Mouse (Mus musculus): ENCODE data around the gene Zfp777. TPM values are rescaled to one million over a fixed set of nuclear protein-coding genes. Genes with fewer than 3 reads are reported as not detected.

Zfp777 gene
- polyA plus RNA-seq, 1 experiment from 2014 or later, result 11.7 TPM

DNA sequence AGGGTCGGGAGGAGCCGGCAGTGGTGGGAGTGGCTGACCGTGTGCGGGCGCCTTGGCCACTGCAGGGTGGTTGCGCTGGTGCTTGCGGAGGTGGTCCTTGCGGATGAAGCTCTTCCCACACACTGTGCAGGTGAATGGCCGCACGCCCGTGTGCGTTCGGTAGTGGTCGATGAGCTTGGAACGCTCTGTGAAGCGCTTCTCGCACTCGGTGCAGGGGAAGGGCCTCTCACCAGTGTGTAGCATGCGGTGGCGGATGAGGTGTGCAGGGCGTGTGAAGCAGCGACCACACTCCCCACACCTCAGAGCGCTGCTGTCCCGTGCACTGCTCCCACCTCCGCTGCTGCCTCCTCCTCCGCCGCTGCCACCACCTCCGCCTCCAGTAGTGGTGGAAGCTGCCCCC lies 15.2 kb upstream of the Zfp777 start:
- peaks cover 74% of the 10 kb centered on the region for H3K36me3 ChIP-seq
- H3K27me3 ChIP-seq, result no peaks in the 10 kb centered on the region
- no peaks in the 10 kb centered on the region for H3K9me3 ChIP-seq
- H3K9ac ChIP-seq, result no peak overlapping the region
- 0 out of 2 replicates have a peak, but pooled peaks have one; percentile 36 for ATAC-seq (ENCODE audit: low read depth)
- 94% methylated on average over 28 of the region's 28 CpGs for WGBS
- no peak overlapping the region for H3K4me2 ChIP-seq
- no peaks in the 10 kb centered on the region for H3K4me1 ChIP-seq (replicated peaks)
- H3K27ac ChIP-seq (replicated peaks), result no peak overlapping the region
- no peak overlapping the region for H3K4me3 ChIP-seq

DNA sequence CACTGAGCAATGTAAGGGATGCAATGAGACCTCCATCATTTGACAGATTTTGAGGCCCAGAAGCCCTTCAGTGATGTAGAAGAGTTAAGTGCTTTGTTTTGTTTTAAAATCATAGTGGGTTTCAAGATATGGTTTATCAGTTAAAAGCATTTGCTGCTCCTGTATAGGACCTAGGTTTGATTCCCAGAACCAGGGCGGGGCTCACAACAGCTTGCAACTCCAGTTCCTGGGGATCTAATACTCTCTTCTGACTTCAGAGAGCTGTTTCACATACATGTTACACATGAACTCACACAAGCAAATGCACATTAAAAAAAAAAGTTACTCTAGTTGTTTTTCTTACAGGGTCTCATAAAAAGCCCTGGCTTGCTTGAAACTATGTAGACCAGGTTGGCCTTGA lies 12.2 kb upstream of the Zfp777 start:
- no peak overlapping the region for H3K27ac ChIP-seq (replicated peaks)
- H3K4me2 ChIP-seq, result no peak overlapping the region
- H3K4me1 ChIP-seq (replicated peaks), result no peaks in the 10 kb centered on the region
- H3K27me3 ChIP-seq, result no peaks in the 10 kb centered on the region
- H3K9me3 ChIP-seq, result no peaks in the 10 kb centered on the region
- 96% methylated on average over 1 of the region's 1 CpGs for WGBS
- peaks cover 45% of the 10 kb centered on the region for H3K36me3 ChIP-seq
- no peak overlapping the region for H3K9ac ChIP-seq
- ATAC-seq (ENCODE audit: low read depth), result no peak
- H3K4me3 ChIP-seq, result no peak overlapping the region

DNA sequence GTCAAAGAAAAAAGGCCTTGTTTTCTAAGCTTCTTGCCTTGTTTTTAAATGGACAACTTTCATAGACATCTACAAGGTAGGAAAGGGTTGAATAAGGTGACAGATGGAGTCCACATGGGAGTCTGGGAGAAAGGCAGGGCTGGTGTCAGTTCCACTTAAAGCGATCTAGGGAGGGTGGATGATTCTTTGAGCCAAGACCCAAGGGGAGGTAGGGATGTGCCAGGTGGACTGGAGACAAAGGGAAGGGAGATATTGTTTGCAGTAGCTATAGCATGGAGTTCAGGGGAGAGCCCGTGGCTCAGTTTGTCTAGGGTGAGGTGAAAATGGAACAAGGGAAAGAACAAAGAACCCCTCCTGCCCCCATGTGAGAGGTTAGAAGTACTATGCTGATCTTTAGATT lies 11.7 kb upstream of the Zfp777 start:
- Histone ChIP-seq H3K4me3 (no peak overlapping the region), H3K4me1 (replicated peaks) (no peaks in the 10 kb centered on the region), H3K9me3 (no peaks in the 10 kb centered on the region), H3K36me3 (peaks cover 40% of the 10 kb centered on the region), H3K27me3 (no peaks in the 10 kb centered on the region), H3K9ac (no peak overlapping the region), H3K27ac (replicated peaks) (no peak overlapping the region), H3K4me2 (no peak overlapping the region)
- 89% methylated on average over 2 of the region's 2 CpGs for WGBS
- ATAC-seq (ENCODE audit: low read depth), result no peak

DNA sequence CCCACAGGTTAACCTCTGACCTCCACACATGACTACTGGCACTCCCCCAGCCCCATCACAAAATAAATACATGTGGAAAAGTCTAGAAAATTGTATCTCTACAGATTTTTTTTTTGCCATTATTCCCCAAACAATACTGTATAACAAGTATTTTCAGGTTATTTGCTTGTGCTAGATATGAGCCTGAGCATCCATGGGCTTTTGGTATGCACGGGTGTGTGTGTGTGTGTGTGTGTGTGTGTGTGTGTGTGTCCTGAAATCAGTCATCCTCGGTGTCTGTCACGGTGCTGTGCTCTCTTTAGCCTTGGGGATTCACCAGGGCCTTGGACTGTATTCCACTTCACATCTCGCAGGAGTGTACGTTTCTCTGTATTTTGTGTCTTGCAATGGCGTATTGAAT lies 3.4 kb upstream of the Zfp777 start:
- H3K4me2 ChIP-seq, result no peak overlapping the region
- no peak overlapping the region for H3K9ac ChIP-seq
- H3K4me3 ChIP-seq, result no peak overlapping the region
- H3K36me3 ChIP-seq, result no peaks in the 10 kb centered on the region
- no peaks in the 10 kb centered on the region for H3K27me3 ChIP-seq
- no peak overlapping the region for H3K27ac ChIP-seq (replicated peaks)
- no peak for ATAC-seq (ENCODE audit: low read depth)
- 79% methylated on average over 6 of the region's 6 CpGs for WGBS
- H3K4me1 ChIP-seq (replicated peaks), result peaks cover 14% of the 10 kb centered on the region
- H3K9me3 ChIP-seq, result no peaks in the 10 kb centered on the region

DNA sequence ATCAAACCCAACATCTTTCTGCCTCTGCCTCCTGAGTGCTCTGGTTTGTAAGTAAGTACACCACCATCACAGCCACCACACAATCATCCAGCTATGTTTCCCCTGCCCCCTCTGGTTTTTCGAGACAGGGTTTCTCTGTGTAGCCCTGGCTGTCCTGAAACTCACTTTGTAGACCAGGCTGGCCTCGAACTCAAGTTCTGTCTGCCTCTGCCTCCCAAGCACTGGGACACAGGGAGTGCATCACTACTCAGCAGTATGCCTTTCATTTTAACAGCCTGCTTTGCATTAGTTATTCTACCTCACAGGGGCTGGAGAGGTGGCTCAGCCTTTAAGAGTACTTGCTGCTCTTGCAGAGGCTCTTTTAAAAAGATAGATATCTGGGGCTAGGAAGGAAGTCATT lies 3.0 kb upstream of the Zfp777 start:
- Histone ChIP-seq H3K4me3 (no peak overlapping the region), H3K9me3 (no peaks in the 10 kb centered on the region), H3K4me1 (replicated peaks) (peaks cover 19% of the 10 kb centered on the region), H3K4me2 (no peak overlapping the region), H3K27ac (replicated peaks) (no peak overlapping the region), H3K36me3 (no peaks in the 10 kb centered on the region), H3K27me3 (no peaks in the 10 kb centered on the region), H3K9ac (no peak overlapping the region)
- ATAC-seq (ENCODE audit: low read depth), result no peak
- WGBS, result 81% methylated on average over 2 of the region's 2 CpGs

DNA sequence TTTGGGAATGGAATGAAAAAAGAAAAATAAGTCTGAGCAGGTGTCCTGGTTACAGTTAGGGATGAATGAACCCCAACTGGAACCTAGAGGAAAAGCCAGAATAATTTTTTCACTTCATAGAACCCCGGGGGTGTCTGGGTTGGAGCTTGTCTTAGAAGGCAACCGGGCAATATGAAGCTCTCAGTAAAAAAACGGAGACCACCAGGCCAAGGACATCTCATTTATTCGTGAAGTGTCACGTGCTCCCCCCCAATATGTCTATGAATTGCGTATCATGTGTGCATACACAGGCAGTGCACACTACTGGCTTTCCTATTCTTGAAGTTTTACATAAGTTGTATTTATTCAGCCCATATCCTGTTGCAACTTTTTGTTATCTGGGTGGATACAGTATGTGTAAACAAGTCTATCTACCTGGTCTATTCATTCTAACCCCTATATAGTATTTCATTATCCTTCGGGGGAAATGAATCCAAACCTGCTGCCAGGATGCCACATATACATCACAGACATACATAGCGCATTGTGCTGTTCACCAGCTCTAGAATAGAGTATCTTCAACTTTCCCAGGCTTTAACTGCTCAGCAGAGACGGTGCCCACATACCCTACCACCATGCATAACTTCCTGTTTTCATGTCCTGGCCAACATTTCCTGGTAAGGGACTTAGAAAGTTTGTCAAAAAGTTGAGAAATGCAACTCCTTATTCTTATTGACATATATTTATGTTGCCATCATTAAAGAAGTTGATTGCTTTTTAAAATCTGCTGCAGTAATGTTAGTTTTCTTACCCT lies 758 bp upstream of the Zfp777 start:
- H3K4me1 ChIP-seq (replicated peaks), result peaks cover 24% of the 10 kb centered on the region
- H3K27ac ChIP-seq (replicated peaks), result peak overlapping the region; percentile 94; the same call in 1 of the 2 replicates

DNA sequence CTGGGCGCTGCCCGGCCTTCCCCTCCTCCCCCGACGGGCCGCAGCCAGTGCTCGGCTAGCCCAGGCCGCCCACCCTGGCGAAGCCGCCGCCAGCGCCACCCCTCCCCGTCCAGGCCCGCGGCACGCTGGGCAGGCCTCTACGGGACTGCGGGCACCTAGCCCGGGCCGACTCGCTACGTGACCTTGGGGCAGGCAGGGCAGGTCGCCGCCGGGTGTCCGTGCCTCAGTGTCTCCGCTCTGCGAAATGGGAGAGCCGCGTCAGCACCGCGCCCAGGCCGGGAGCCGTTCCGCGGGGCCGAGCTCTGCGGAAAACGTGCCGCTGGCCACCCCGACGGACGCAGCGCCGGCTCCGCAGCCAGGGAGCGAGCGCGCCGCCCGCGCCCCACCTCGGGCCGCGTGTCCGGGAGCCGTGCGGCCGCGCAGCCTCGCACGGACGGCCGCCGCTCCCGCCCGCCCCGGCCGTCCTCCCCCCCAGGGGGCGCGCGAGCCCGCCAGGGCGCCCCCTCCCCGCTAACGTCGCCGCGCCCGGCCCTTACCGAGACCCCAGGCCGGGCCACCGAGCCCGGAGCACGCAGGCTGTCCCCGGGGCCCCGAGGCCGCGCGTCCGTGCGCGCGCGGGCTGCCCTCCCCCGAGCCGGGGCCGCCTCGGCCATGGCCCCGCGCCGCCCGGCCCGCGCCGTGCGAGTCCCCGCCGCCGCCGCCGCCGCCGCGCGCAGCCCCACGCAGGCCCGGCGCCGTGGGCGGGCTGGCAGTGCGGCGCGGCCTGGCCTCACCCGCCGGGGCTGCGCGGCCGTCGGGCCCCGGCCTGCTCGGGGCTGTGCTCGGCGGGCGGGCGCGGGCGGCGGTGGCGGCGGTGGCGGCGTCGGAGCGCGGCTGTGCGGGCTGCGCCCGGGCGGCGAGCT lies 1.0 kb downstream of the Zfp777 start:
- Histone ChIP-seq H3K27me3 (no peaks in the 10 kb centered on the region), H3K4me3 (peak overlapping the region; percentile 85), H3K9me3 (no peaks in the 10 kb centered on the region), H3K27ac (replicated peaks) (peak overlapping the region; percentile 94), H3K4me1 (replicated peaks) (peaks cover 24% of the 10 kb centered on the region), H3K9ac (peak overlapping the region; percentile 89), H3K36me3 (peaks cover 20% of the 10 kb centered on the region), H3K4me2 (peak overlapping the region; percentile 80)
- peak; percentile 68 for ATAC-seq (ENCODE audit: low read depth)
- WGBS, result 1% methylated on average over 97 of the region's 150 CpGs

More for the DNA sequence above, 758 bp upstream of the Zfp777 start:
- Histone ChIP-seq H3K4me3 (peak overlapping the region; percentile 85), H3K4me2 (peak overlapping the region; percentile 63), H3K9ac (peak overlapping the region; percentile 89), H3K9me3 (no peaks in the 10 kb centered on the region), H3K36me3 (peaks cover 2% of the 10 kb centered on the region; the same call in 1 of the 2 replicates), H3K27me3 (no peaks in the 10 kb centered on the region)
- 59% methylated on average over 9 of the region's 9 CpGs for WGBS
- ATAC-seq (ENCODE audit: low read depth), result no peak

DNA sequence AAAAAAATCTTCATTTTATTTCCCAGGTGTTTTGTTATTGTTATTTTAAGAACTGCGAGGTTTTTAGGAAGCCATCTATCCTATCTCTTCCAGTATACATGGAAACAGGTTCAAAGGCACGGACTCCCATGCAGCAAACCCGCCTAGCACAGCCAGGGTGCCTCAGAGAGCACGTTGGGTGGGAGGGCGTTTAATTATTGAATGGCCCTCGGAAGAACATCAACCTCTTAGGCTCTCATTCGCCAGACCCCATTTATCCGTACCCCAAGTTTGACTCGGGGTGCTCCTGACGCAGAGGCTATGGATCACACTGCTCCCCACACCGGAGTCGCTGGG lies 1.6 kb downstream of the Zfp777 start:
- peaks cover 24% of the 10 kb centered on the region for H3K4me1 ChIP-seq (replicated peaks)
- no peaks in the 10 kb centered on the region for H3K27me3 ChIP-seq
- 11% methylated on average over 12 of the region's 12 CpGs for WGBS
- H3K9me3 ChIP-seq, result no peaks in the 10 kb centered on the region
- H3K27ac ChIP-seq (replicated peaks), result 0 out of 2 replicates have a peak overlapping the region, but pooled peaks have one; percentile 94
- H3K4me3 ChIP-seq, result peak overlapping the region; percentile 85
- ATAC-seq (ENCODE audit: low read depth), result peak; percentile 9; the same call in 1 of the 2 replicates
- H3K4me2 ChIP-seq, result peak overlapping the region; percentile 80
- peaks cover 24% of the 10 kb centered on the region for H3K36me3 ChIP-seq
- peak overlapping the region; percentile 89 for H3K9ac ChIP-seq

DNA sequence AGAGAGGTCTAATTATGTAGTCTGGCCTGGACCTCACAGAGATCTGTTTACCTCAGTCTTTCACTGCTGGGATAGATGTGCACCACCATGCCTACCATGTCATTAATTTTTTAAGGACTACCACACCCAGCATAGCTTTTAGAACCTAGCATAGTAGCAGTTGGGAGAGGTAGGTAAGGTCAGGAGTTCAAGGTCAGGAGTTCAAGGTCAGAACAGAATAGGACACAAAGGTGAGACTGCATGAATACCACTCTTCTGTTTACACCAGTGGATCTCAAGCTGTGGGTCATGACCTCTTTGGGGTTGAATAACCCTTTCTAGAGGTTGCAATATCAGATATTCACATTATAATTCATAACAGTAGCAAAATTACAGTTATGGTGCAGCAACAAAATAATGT lies 16.1 kb downstream of the Zfp777 start:
- Histone ChIP-seq H3K36me3 (peaks cover 96% of the 10 kb centered on the region), H3K9me3 (no peaks in the 10 kb centered on the region; the same call in 1 of the 2 replicates), H3K27ac (replicated peaks) (no peak overlapping the region), H3K4me1 (replicated peaks) (no peaks in the 10 kb centered on the region), H3K9ac (no peak overlapping the region), H3K4me3 (no peak overlapping the region), H3K27me3 (no peaks in the 10 kb centered on the region), H3K4me2 (no peak overlapping the region)
- ATAC-seq (ENCODE audit: low read depth), result no peak

DNA sequence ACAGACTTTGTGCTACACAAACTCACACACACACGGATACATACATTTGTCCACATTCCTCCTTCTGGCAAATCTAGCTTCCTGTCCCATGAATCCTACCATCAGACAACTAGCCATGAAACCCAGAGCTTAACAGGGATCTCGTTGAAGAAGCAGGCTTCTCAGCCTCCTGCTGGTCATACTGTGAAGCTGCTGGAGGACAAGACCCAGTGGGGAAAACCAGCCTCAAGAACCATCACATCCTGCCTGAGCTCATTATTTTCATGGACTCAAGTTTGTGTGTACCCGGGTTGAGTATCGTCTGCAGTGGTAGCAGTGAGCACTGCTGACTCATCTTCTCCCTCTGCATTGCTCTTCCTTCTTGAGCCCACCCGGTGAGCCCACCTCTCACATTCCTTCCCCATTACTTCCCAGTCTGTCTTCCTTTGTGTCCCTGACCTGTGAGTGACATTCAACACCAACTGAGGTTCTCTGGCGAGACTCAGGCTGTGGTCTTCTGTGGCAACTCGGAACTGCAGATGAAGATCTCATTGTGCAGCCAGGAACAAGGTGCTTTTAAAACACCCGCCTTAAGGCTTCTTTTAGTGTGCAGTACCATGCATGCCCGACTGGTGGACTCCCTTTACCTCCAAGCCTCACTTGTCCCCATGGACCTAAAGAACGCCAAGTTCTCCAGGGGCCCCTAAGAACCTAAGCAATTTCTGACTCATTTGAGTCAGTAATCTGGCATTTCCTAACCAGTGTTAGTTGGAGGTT lies 22.6 kb downstream of the Zfp777 start:
- Histone ChIP-seq H3K9ac (no peak overlapping the region), H3K27ac (replicated peaks) (no peak overlapping the region), H3K36me3 (peaks cover 97% of the 10 kb centered on the region), H3K27me3 (no peaks in the 10 kb centered on the region), H3K9me3 (peaks cover 21% of the 10 kb centered on the region), H3K4me1 (replicated peaks) (peaks cover 3% of the 10 kb centered on the region; the same call in 1 of the 2 replicates), H3K4me2 (no peak overlapping the region), H3K4me3 (no peak overlapping the region)
- ATAC-seq (ENCODE audit: low read depth), result no peak
- WGBS, result 84% methylated on average over 10 of the region's 10 CpGs

DNA sequence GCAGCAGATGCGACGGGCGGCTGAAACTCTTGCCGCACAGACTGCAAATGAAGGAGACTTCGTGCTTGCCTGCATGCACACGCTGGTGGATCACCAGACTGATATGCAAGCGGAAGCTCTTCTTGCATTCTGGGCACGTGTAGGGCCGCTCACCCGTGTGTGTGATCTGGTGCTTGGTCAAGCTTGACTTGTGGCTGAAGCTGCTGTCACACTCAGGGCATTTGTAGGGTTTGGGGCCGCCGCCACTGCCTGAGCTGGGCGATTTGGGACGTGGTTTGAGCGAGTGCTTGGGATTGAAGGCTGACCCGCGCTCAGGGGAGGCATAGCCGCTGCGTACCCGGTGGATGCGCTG lies 23.7 kb downstream of the Zfp777 start:
- WGBS, result 75% methylated on average over 21 of the region's 21 CpGs
- Histone ChIP-seq H3K9ac (no peak overlapping the region), H3K27me3 (no peaks in the 10 kb centered on the region), H3K36me3 (peaks cover 86% of the 10 kb centered on the region), H3K27ac (replicated peaks) (no peak overlapping the region), H3K9me3 (peaks cover 21% of the 10 kb centered on the region), H3K4me1 (replicated peaks) (peaks cover 3% of the 10 kb centered on the region; the same call in 1 of the 2 replicates), H3K4me3 (no peak overlapping the region), H3K4me2 (0 out of 2 replicates have a peak overlapping the region, but pooled peaks have one; percentile 9)
- peak; percentile 34; the same call in 1 of the 2 replicates for ATAC-seq (ENCODE audit: low read depth)
